Mouse (Mus musculus): ENCODE measurements around the gene Il31. TPM values are rescaled to one million over a fixed set of nuclear protein-coding genes. Genes with fewer than 3 reads are reported as not detected.
"Not testable (repeated sequence)": the region's sequence is repeated elsewhere in the genome, so short reads cannot be mapped to it uniquely, and the experiment has no call there.

Il31 gene
- not detected in 2 replicates for total RNA-seq (2015; ENCODE audit: low replicate concordance)
- total RNA-seq (2017; ENCODE audit: low replicate concordance), result not detected in 2 replicates

- no peak for ATAC-seq (replicated peaks; ENCODE audit: low FRiP score, poor library complexity, severe bottlenecking)
Measured at GRCm38 (mm10) chr5:123489112-123489785, at the start of gene Il31, which contains the start of gene Lrrc43. Il31 (minus strand) TSS chr5:123489489. Lrrc43 (plus strand) TSS chr5:123489305.

- no peak for ATAC-seq (replicated peaks; ENCODE audit: low FRiP score, poor library complexity, severe bottlenecking)
Measured at GRCm38 (mm10) chr5:123533801-123534200, 44.5 kb upstream of the Il31 start.

DNA sequence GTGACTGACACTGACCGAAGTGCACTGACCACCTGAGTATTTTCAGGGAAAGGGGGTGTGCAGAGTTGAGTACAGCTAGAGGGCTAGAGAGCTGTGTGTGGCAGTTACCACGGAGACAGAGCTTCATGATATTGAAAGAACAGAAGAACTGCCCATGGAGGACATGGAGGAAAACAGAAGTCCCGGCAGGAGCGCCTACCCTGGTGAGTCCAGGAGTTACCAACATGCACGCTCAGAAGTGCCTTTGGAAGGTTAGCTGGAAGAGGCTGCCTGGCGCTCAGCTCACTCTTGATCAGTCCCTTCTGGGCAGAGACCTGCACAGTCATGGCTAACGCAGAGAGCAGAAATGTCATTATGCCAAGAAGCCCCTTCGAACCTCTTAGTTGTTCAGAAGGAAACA is 40.8 kb upstream of the Il31 start:
- no peak for ATAC-seq (replicated peaks; ENCODE audit: low FRiP score, poor library complexity, severe bottlenecking)

- ATAC-seq (replicated peaks; ENCODE audit: low FRiP score, poor library complexity, severe bottlenecking), result no peak
Measured at GRCm38 (mm10) chr5:123528641-123529040, 39.4 kb upstream of the Il31 start.

- no peak for ATAC-seq (replicated peaks; ENCODE audit: low FRiP score, poor library complexity, severe bottlenecking)
Measured at GRCm38 (mm10) chr5:123525916-123526495, 36.7 kb upstream of the Il31 start.

DNA sequence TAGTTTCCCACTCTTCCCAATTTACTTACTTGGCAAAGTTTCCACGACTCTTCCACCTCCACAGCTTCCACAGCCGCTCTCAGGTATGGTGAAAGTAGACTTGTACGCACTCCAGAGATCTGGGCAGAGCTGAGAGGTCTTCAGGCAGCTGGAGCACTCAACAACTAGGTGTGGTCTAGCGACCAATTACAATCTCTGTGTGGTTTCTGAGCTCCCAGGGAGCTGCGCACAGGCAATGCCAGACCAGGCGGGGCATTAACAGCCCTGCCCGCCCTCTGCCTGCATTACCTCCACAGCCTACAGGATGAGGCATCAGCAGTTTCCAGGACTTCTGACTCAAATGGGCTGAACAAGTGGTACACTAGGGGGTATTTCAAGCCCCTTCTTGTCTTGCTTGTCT is 36.0 kb upstream of the Il31 start, which contains the start of gene Gm49027:
Gene Gm49027 (minus strand): TSS at position 208 of the 400 bp plus-strand sequence.
- no peak for ATAC-seq (replicated peaks; ENCODE audit: low FRiP score, poor library complexity, severe bottlenecking)

DNA sequence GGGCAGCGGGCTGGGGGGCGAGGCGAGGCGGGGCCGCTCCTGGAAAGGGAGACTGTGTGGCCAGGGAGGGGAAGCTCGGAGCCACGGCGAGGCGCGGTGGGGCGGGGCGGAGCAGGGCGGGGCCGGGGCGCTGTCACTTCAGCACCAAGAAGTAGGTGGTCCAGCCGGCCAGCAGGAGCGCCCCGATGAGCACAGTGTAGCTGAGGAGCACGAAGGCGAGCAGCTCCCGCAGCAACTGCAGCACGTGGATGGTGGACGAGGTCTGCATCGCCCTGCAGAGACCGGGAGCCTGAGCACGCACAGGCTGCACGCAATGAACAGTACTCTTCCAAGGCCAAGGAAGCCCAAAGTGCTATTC is 35.1 kb upstream of the Il31 start:
- ATAC-seq (replicated peaks; ENCODE audit: low FRiP score, poor library complexity, severe bottlenecking), result peak; percentile 75

GRCm38 (mm10) chr5:123523692-123524392 is 34.6 kb upstream of the Il31 start, which contains the start of gene Diablo:
Diablo (minus strand) TSS chr5:123524176.
- ATAC-seq (replicated peaks; ENCODE audit: low FRiP score, poor library complexity, severe bottlenecking), result peak; percentile 97

GRCm38 (mm10) chr5:123522166-123522565 is 32.9 kb upstream of the Il31 start:
- ATAC-seq (replicated peaks; ENCODE audit: low FRiP score, poor library complexity, severe bottlenecking), result no peak

GRCm38 (mm10) chr5:123521621-123522020 is 32.3 kb upstream of the Il31 start:
- ATAC-seq (replicated peaks; ENCODE audit: low FRiP score, poor library complexity, severe bottlenecking), result no peak

GRCm38 (mm10) chr5:123520666-123521065 is 31.4 kb upstream of the Il31 start:
- no peak for ATAC-seq (replicated peaks; ENCODE audit: low FRiP score, poor library complexity, severe bottlenecking)

DNA sequence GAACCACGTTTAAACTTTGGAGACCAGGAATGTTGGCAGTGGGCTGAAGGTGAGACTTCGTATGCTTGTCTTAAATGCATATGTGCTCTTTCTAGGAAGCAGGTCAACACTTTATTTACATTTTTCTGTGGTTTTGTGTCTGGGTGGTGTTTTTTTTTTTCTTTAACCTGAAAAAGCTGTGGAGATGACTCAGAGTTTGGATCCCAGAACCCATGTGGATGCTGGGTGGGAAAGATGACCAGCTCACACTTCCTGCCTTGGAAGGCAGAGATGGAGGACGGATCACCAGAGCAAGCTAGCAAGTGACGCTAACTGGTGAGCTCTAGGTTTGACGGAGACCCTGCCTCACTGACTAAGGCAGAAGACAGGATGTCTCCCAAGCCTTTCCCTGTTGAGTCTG is 25.6 kb upstream of the Il31 start:
- no peak for ATAC-seq (replicated peaks; ENCODE audit: low FRiP score, poor library complexity, severe bottlenecking)

DNA sequence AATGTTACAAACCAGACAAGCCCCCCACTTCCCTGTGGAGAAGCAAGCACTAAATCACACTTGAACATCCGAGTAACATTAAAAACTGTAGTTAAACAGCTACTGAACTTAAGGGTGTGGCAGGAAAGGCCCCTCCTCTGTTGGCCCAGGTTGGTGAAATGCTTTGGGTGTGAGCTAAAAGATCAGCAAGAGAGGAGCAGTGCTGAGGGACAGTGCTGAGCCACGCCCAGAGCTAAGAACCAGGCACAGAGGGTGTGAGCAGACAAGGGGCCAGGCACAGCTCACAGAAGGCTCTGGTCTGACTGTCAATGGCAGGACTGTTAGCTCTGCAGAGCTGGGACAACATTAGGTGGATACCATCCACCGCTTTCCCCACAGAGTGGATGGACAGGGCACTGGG is 22.8 kb upstream of the Il31 start:
- peak; percentile 70 for ATAC-seq (replicated peaks; ENCODE audit: low FRiP score, poor library complexity, severe bottlenecking)

DNA sequence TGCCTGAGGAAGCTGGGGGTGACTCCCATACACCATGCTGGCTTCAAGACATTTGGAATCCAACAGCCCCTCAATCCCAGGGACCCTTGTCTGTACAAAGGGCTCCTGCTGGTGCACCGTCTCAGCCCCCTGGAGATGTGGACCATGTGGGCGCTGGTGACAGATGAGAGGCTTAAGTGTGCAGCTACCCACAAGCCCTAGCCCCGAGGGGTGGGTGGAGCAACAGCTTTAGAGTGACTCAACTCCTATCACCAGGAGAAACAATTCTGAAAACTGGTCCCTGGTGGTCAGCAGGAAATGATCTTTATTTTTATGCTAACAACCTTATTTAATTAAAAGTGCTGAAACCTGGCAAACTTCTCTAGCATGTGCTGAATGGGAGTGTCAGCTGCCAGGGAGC is 22.1 kb upstream of the Il31 start:
- not testable (repeated sequence) for ATAC-seq (replicated peaks; ENCODE audit: low FRiP score, poor library complexity, severe bottlenecking)

GRCm38 (mm10) chr5:123510160-123510559 is 20.9 kb upstream of the Il31 start, which contains the start of gene B3gnt4:
B3gnt4 (plus strand) TSS chr5:123510460.
- no peak for ATAC-seq (replicated peaks; ENCODE audit: low FRiP score, poor library complexity, severe bottlenecking)

DNA sequence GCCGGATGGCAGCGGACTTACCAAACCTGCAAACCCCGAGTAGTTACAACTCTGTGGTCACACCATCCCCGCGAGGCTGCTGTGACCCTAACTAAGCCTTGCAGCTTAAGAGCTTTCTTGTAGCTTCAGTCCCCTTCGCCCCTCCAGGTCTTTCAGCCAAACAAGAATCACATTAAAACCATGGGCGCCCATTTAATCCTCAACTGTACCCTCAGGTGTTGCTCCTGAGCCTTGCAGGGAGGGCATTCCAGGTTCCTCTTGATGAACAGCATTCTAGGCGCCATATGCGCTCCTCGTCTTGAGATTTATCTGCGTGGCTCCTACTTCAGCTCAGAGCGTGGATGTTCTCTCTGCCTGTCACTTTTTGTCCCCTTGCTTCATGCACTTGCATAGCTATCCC is 19.6 kb upstream of the Il31 start:
- ATAC-seq (replicated peaks; ENCODE audit: low FRiP score, poor library complexity, severe bottlenecking), result no peak

- peak; percentile 81 for ATAC-seq (replicated peaks; ENCODE audit: low FRiP score, poor library complexity, severe bottlenecking)
Measured at GRCm38 (mm10) chr5:123507936-123508723, 18.8 kb upstream of the Il31 start.

DNA sequence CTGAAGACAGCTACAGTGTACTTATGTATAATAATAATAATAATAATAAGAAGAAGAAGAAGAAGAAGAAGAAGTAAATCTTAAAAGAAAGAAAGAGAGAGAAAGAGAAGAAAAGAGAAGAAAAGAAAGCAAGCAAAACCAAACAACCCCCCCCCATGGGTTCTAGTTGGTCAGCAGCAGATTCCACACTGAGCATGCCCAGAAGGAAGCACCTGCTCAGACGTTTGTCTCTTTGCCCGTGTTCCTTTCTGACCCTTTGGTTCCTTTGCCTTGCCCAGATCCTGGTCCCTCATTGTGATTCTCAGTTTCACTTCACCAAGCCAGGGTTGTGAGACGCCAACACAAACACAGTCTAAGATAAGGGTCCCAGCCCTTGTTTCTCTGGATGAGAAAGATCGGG is 12.7 kb upstream of the Il31 start:
- no peak for ATAC-seq (replicated peaks; ENCODE audit: low FRiP score, poor library complexity, severe bottlenecking)

GRCm38 (mm10) chr5:123499717-123500116 is 10.4 kb upstream of the Il31 start:
- no peak for ATAC-seq (replicated peaks; ENCODE audit: low FRiP score, poor library complexity, severe bottlenecking)

DNA sequence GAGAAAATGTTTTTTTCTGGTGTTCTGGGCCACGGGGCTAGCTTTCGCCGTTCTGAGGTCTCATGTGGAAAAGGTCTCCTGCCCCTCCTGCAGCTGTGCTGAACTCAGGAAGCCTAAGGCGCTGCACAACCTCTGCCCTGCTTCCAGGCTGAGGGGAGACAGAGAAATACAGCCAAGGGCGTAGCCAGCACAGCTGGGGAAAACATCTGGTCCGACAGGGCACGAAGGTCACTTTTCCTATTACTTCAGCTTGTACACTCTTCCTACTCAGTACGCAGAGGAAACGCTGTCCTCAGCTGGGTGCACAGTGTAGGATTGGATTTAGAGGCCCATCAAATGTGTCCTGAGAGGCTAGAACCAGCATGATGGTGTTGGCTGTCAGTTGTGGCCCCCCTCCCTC is 646 bp upstream of the Il31 start:
- ATAC-seq (replicated peaks; ENCODE audit: low FRiP score, poor library complexity, severe bottlenecking), result no peak
